Mouse (Mus musculus) limb, embryonic 13.5 days (tissue): ENCODE results near the gene Man1a2. TPM values are rescaled to one million over a fixed set of nuclear protein-coding genes. Genes with fewer than 3 reads are reported as not detected.

Experiments used
- ATAC-seq: fragments of 200-750 bp; cut with Nextera tagmentation; 2 replicates; pipeline ENCODE4 v1.8.0; 2017; ENCODE audit warnings: low read depth, moderate number of reproducible peaks, moderate TSS enrichment; ENCODE audit not compliant: low FRiP score
- H3K27ac ChIP-seq: fragments of 300-500 bp; sonication (generic); 2 replicates; pipeline ENCODE4 v1.5.1; 2015; ENCODE audit warnings: inconsistent platforms, mild to moderate bottlenecking, moderate library complexity
- H3K27me3 ChIP-seq: fragments of 300-500 bp; sonication (generic); 2 replicates; pipeline ENCODE4 v1.6.1; 2015; ENCODE audit warnings: mild to moderate bottlenecking, inconsistent platforms
- H3K36me3 ChIP-seq: fragments of 300-500 bp; sonication (generic); 2 replicates; pipeline ENCODE4 v1.6.1; 2015; ENCODE audit warnings: inconsistent platforms, mild to moderate bottlenecking, moderate library complexity
- H3K4me1 ChIP-seq: fragments of 300-500 bp; sonication (generic); 2 replicates; pipeline ENCODE4 v1.6.1; 2015; ENCODE audit warnings: inconsistent platforms
- H3K4me2 ChIP-seq: fragments of 300-500 bp; sonication (generic); replicated peaks from 2 replicates; pipeline ENCODE4 v1.6.1; 2015; ENCODE audit warnings: inconsistent platforms, mild to moderate bottlenecking, moderate library complexity
- H3K4me3 ChIP-seq: fragments of 300-500 bp; sonication (generic); 2 replicates; pipeline ENCODE4 v1.5.1; 2015; ENCODE audit warnings: moderate library complexity, mild to moderate bottlenecking, inconsistent platforms
- H3K9ac ChIP-seq: fragments of 300-500 bp; sonication (generic); 2 replicates; pipeline ENCODE4 v1.6.1; 2015; ENCODE audit warnings: mild to moderate bottlenecking, inconsistent platforms
- H3K9me3 ChIP-seq: fragments of 300-500 bp; sonication (generic); 2 replicates; pipeline ENCODE4 v1.6.1; 2016; ENCODE audit warnings: inconsistent platforms
- WGBS: fragments of 180-500 bp; shearing (Covaris S2); methylation state at CpG from one replicate; pipeline ENCODE4 v1.1.7; 2015; 5-methylcytosine and 5-hydroxymethylcytosine counted together
- polyA plus RNA-seq: library from polyadenylated mRNA; unstranded; fragments of >200 nt; fragmentation: Nextera tagmentation; extraction: Ambion mirVana; gene quantifications from 2 replicates; pipeline ENCODE4 v1.2.1, GENCODE M21; 2015

Man1a2 gene
- 70.0 and 73.1 TPM in 2 replicates for polyA plus RNA-seq

DNA sequence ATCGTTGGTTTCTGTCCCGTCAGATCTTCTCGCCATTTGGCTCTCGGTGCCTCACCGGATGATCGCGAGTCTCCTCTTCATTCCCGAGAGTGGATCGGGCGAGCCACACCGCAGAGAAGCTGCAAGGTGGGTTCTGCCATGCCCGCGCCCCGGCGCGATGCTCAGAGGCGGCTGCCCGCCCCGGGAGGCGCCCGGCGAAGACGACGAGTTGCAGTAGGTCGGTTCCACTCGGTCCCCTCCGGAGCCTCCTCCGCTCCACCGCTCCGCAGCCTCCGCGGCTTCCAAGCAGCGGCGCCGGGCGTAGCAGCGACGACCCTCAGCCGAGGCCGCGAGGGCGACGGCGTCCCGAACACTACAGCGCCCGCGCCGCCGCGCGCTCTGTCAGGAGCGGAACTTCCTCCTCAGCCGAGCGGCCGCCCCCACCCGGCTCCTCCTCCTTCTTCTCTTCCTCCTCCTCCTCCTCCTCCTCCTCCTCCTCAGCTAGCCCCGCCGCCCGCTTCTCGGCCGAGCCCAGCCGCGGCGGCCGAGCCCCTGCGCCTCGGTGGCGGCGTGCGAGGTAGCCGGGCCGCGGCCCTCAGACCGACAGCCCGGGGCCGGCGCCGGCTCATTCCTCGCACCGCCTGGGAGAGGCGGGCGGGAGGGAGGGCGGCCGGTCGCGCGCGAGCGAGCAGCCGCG, at the start of gene Man1a2:
TSS of gene Man1a2 (minus strand) at position 417 of the 676 bp plus-strand sequence.
- Histone ChIP-seq H3K4me2 (peak within 1 kb of the TSS; percentile 93), H3K4me1 (peaks cover 36% of the 10 kb centered on the region), H3K27ac (peak within 1 kb of the TSS; percentile 97), H3K9me3 (no peaks in the 10 kb centered on the region), H3K27me3 (no peaks in the 10 kb centered on the region), H3K36me3 (no peaks in the 10 kb centered on the region), H3K9ac (peak within 1 kb of the TSS; percentile 94), H3K4me3 (peak within 1 kb of the TSS; percentile 85)
- WGBS, result 0% methylated on average over 56 of the region's 92 CpGs
- peak; percentile 93 for ATAC-seq

DNA sequence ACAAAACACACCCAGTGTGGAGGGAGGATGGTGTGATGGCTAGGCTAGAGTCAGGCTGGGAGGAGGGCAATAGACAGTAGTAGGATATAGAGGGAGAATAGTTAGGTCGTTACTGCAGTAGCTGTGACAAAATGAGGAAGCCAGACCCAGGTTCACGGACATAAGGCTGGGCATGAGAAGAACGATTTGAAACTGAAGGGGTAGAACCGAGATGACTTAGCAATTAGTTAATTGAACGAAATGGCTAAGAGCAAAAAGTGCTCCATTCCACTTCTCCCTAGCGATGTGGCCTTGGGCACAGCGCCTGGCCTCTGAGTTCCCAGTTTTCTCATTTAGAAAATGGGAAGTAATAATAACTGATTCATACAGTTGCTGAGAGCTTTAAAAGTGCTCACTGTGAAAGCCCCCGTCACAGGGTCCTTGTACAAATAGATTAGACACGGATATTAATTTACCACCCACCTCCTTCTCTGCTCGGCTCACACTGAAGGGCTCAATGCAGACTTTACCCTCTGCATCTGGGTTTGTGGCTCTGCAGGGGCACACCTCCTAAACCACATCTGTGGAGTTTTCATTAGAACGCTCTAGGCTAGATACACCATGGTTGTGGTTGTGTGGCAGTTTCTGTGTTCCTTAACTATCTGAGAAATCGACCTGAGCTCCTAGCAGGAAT, 49.3 kb upstream of the Man1a2 start:
- no peaks in the 10 kb centered on the region for H3K36me3 ChIP-seq
- WGBS, result 58% methylated on average over 12 of the region's 12 CpGs
- H3K9me3 ChIP-seq, result no peaks in the 10 kb centered on the region
- no peak overlapping the region for H3K4me3 ChIP-seq
- H3K4me2 ChIP-seq, result no peak overlapping the region
- H3K27me3 ChIP-seq, result no peaks in the 10 kb centered on the region
- H3K9ac ChIP-seq, result no peak overlapping the region
- ATAC-seq, result no peak
- peaks cover 8% of the 10 kb centered on the region; the same call in 1 of the 2 replicates for H3K4me1 ChIP-seq
- no peak overlapping the region for H3K27ac ChIP-seq

DNA sequence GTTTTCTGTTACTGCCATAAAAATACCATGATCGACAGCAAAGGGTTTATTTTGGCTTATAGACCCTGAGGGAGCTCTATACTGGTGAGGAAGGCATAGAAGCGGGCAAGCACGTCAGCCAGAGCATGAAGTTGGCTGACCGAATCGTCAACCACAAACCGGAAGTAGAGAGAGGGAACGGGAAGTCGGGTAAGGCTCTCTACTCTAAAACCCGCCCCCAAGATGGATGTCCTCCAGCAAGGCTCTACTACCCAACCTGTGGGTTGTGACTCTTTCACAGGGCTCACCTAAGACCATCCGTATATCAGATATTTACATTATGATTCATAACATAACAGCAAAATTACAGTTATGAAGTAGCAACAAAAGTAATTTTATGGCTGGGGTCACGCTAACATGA, 46.6 kb upstream of the Man1a2 start:
- no peaks in the 10 kb centered on the region for H3K36me3 ChIP-seq
- WGBS, result 91% methylated on average over 11 of the region's 11 CpGs
- no peaks in the 10 kb centered on the region for H3K9me3 ChIP-seq
- no peak overlapping the region for H3K4me2 ChIP-seq
- H3K27ac ChIP-seq, result no peak overlapping the region
- no peaks in the 10 kb centered on the region for H3K27me3 ChIP-seq
- H3K4me1 ChIP-seq, result peaks cover 4% of the 10 kb centered on the region; the same call in 1 of the 2 replicates
- H3K4me3 ChIP-seq, result no peak overlapping the region
- H3K9ac ChIP-seq, result no peak overlapping the region
- no peak for ATAC-seq

DNA sequence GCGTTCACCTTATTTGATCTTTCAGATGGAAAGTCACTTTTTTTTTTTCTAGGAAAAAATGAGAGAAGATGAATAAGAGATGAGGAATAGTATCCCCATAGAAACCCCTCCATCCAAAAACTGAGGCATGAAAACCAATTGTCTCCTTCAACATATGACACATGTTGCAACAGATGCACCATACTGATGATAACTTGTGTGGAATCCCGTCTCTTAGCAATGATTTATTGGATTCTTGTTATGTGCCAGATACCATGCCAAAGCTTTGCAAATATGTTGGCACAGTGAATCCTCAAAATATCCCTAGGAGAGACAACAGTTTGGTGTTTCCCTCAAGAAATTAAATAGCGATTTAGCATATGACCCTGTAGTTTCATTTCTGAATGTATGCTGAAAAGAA, 46.0 kb upstream of the Man1a2 start:
- no peaks in the 10 kb centered on the region for H3K36me3 ChIP-seq
- H3K4me1 ChIP-seq, result peaks cover 4% of the 10 kb centered on the region; the same call in 1 of the 2 replicates
- no peak overlapping the region for H3K4me2 ChIP-seq
- no peaks in the 10 kb centered on the region for H3K9me3 ChIP-seq
- WGBS, result 86% methylated on average over 3 of the region's 3 CpGs
- ATAC-seq, result no peak
- H3K4me3 ChIP-seq, result no peak overlapping the region
- no peak overlapping the region for H3K9ac ChIP-seq
- no peaks in the 10 kb centered on the region for H3K27me3 ChIP-seq
- no peak overlapping the region for H3K27ac ChIP-seq

GRCm38 (mm10) chr3:100728008-100728712, 42.9 kb upstream of the Man1a2 start:
- Histone ChIP-seq H3K4me3 (no peak overlapping the region), H3K9me3 (no peaks in the 10 kb centered on the region; the same call in 1 of the 2 replicates), H3K27ac (no peak overlapping the region), H3K9ac (no peak overlapping the region), H3K4me2 (no peak overlapping the region), H3K36me3 (no peaks in the 10 kb centered on the region), H3K4me1 (no peaks in the 10 kb centered on the region), H3K27me3 (no peaks in the 10 kb centered on the region)
- no peak for ATAC-seq
- WGBS, result 83% methylated on average over 4 of the region's 4 CpGs

DNA sequence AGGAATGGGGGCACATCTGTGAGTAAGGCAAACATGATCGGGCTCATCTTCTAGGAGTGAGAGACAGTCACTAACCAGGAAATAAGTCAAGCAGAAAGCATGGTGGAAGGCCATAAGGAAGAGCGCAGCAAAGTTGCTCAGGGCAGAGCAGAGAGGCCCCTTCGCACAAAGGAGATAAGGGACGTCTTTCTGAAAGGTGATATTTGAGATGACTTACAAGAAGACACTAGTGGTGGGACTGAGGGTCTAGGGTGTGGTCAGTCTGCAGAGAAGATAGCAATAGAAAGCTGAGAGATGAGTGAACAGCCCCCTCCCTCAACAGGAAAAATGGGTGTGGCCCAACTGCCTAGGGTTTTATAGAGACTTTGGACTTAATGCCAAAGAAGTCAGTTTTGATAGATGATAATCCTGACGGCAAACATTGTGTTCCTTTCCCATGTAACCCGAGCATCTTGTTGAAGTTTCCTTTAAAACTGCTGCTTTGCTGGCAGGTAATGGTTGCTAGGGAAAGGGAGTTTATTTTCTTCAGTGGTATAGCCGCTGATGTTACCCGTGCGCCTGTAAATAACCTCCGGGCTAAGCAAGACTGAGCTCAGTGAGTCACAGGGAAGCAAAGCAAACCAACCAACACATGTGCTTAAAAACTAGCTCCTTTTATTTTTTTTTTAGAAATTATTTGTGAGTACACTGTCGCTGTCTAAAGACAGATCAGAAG, 40.8 kb upstream of the Man1a2 start:
- no peak for ATAC-seq
- Histone ChIP-seq H3K4me3 (no peak overlapping the region), H3K36me3 (no peaks in the 10 kb centered on the region), H3K27me3 (no peaks in the 10 kb centered on the region), H3K4me1 (no peaks in the 10 kb centered on the region), H3K27ac (no peak overlapping the region), H3K4me2 (no peak overlapping the region), H3K9ac (no peak overlapping the region), H3K9me3 (no peaks in the 10 kb centered on the region; the same call in 1 of the 2 replicates)
- WGBS, result 85% methylated on average over 11 of the region's 11 CpGs

DNA sequence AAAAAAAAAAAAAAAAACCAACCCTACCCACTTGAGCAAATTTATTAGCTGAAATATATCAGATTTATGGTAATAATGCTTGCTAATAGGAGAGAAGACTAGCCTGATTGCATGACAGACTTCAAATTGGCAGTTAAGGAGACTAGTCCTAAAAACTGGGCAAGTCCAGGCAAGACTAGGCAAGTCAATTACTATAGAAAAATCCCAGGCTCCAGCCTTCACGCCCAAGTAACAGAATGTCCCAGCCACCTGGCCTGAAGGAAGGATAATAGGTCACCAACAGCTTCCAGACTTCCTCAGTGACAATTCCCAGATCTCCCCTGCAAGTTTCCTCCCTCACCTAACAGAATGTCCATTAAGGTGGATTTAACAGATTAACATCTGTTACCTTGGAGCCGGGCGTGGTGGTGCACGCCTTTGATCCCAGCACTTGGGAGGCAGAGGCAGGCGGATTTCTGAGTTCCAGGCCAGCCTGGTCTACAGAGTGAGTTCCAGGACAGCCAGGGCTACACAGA, 35.5 kb upstream of the Man1a2 start:
- H3K4me2 ChIP-seq, result no peak overlapping the region
- peaks cover 11% of the 10 kb centered on the region for H3K4me1 ChIP-seq
- H3K9me3 ChIP-seq, result no peaks in the 10 kb centered on the region; the same call in 1 of the 2 replicates
- WGBS, result 85% methylated on average over 5 of the region's 5 CpGs
- no peak overlapping the region for H3K4me3 ChIP-seq
- H3K27ac ChIP-seq, result no peak overlapping the region
- H3K9ac ChIP-seq, result no peak overlapping the region
- no peaks in the 10 kb centered on the region for H3K36me3 ChIP-seq
- H3K27me3 ChIP-seq, result no peaks in the 10 kb centered on the region
- no peak for ATAC-seq

- Histone ChIP-seq H3K27ac (no peak overlapping the region), H3K4me3 (no peak overlapping the region), H3K27me3 (no peaks in the 10 kb centered on the region), H3K9me3 (no peaks in the 10 kb centered on the region), H3K9ac (no peak overlapping the region), H3K4me2 (no peak overlapping the region), H3K4me1 (peaks cover 32% of the 10 kb centered on the region), H3K36me3 (no peaks in the 10 kb centered on the region)
- no peak for ATAC-seq
- 72% methylated on average over 7 of the region's 7 CpGs for WGBS
Observed at GRCm38 (mm10) chr3:100716241-100716640, 30.9 kb upstream of the Man1a2 start.

GRCm38 (mm10) chr3:100715367-100715766, 30.1 kb upstream of the Man1a2 start:
- H3K27me3 ChIP-seq, result no peaks in the 10 kb centered on the region
- H3K9me3 ChIP-seq, result no peaks in the 10 kb centered on the region
- H3K36me3 ChIP-seq, result no peaks in the 10 kb centered on the region
- ATAC-seq, result no peak
- WGBS, result 79% methylated on average over 4 of the region's 4 CpGs
- H3K4me3 ChIP-seq, result no peak overlapping the region
- no peak overlapping the region for H3K4me2 ChIP-seq
- no peak overlapping the region for H3K27ac ChIP-seq
- H3K9ac ChIP-seq, result no peak overlapping the region
- peaks cover 36% of the 10 kb centered on the region for H3K4me1 ChIP-seq

DNA sequence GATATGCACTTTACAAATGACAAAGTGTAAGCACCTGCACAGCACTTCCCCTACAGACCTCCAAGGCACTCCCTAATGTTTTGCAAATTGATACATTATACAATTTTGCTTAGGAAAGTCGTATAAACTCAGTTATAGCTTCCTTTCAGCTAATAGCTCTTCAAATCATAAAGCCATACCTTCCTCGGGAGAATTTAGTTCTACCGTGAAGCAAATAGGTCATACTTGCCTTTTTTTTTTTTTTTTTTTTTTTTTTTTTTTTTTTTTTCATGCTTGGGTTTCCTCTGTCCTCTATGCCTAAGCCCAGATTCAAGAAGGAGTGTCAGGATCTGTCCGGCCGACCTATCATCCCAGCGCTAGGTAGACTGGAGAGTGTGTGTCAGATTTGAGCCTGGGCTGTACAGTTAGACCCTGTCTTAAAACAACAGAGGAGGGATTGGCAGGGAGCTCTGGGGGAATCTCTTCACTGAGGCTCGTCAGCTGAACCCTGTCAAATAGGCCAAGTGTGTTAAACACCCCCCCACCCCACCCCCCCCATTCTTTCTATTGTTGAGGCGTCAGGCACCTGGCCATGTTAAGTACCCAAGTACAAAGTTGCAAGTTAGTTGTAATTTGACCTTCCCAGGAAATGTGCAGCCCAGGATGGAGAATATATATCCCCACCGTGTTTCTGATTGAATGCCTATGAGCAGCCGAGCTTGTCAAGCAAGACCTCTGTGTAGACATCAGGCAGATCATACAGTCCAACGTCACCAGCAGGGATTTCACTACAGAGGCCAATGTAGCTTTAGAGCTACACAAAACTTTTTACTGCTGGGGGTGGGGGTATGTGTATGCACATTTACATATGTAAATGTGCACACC, 28.1 kb upstream of the Man1a2 start:
- no peaks in the 10 kb centered on the region for H3K36me3 ChIP-seq
- no peaks in the 10 kb centered on the region for H3K27me3 ChIP-seq
- no peaks in the 10 kb centered on the region for H3K9me3 ChIP-seq
- H3K4me3 ChIP-seq, result no peak overlapping the region
- no peak; the same call in 1 of the 2 replicates for ATAC-seq
- no peak overlapping the region for H3K9ac ChIP-seq
- WGBS, result 39% methylated on average over 11 of the region's 11 CpGs
- H3K27ac ChIP-seq, result no peak overlapping the region
- no peak overlapping the region for H3K4me2 ChIP-seq
- H3K4me1 ChIP-seq, result peaks cover 30% of the 10 kb centered on the region

GRCm38 (mm10) chr3:100712140-100712539, 26.8 kb upstream of the Man1a2 start:
- Histone ChIP-seq H3K27ac (no peak overlapping the region), H3K4me1 (peaks cover 34% of the 10 kb centered on the region), H3K27me3 (no peaks in the 10 kb centered on the region), H3K9me3 (no peaks in the 10 kb centered on the region), H3K9ac (no peak overlapping the region), H3K36me3 (no peaks in the 10 kb centered on the region), H3K4me3 (no peak overlapping the region), H3K4me2 (no peak overlapping the region)
- no peak for ATAC-seq
- 64% methylated on average over 7 of the region's 7 CpGs for WGBS
